Mouse (Mus musculus) lung, postnatal 0 days (tissue): ENCODE measurements at regions not wholly inside any gene's neighbourhood (a gene's known extent, or its start where the extent isn't known, plus 50 kb on each side); places are given as distances from the start of the nearest gene placed in this dataset.

Experiments
- ATAC-seq: fragments of 200-750 bp; cut with Nextera tagmentation; 2 replicates; pipeline ENCODE4 v1.8.0; 2017; ENCODE audit warnings: moderate library complexity
- DNase-seq: peaks from one replicate; pipeline ENCODE4 v3.0.0-alpha.2; 2016; ENCODE audit warnings: low spot score
- H3K27ac ChIP-seq: fragments of 300-500 bp; sonication (generic); 2 replicates; pipeline ENCODE4 v1.5.1; 2014; ENCODE audit warnings: antibody characterized with exemption, mild to moderate bottlenecking, low read length, mixed read lengths
- H3K27me3 ChIP-seq: fragments of 300-500 bp; sonication (generic); replicated peaks from 2 replicates; pipeline ENCODE4 v1.6.1; 2014; ENCODE audit warnings: low read length, mixed read lengths; ENCODE audit not compliant: insufficient read depth
- H3K36me3 ChIP-seq: fragments of 300-500 bp; sonication (generic); 2 replicates; pipeline ENCODE4 v1.6.1; 2014; ENCODE audit warnings: low read length, mixed read lengths; ENCODE audit not compliant: insufficient read depth
- H3K4me1 ChIP-seq: fragments of 300-500 bp; sonication (generic); 2 replicates; pipeline ENCODE4 v1.6.1; 2014; ENCODE audit warnings: antibody characterized with exemption, low read depth, low read length, mixed read lengths; ENCODE audit not compliant: insufficient read depth
- H3K4me2 ChIP-seq: fragments of 300-500 bp; sonication (generic); replicated peaks from 2 replicates; pipeline ENCODE4 v1.6.1; 2014; ENCODE audit warnings: low read depth, mild to moderate bottlenecking, low read length, moderate library complexity, mixed read lengths
- H3K4me3 ChIP-seq: fragments of 300-500 bp; sonication (generic); 2 replicates; pipeline ENCODE4 v1.5.1; 2014; ENCODE audit warnings: low read depth, low read length
- H3K9ac ChIP-seq: fragments of 300-500 bp; sonication (generic); replicated peaks from 2 replicates; pipeline ENCODE4 v1.6.1; 2014; ENCODE audit warnings: low read depth, mild to moderate bottlenecking
- H3K9me3 ChIP-seq: fragments of 300-500 bp; sonication (generic); 2 replicates; pipeline ENCODE4 v1.6.1; 2016; ENCODE audit warnings: low read length, mixed read lengths
- CTCF ChIP-seq: IDR thresholded peaks from 2 replicates; pipeline ENCODE4 v1.5.1; 2016; ENCODE audit warnings: antibody characterized with exemption, mild to moderate bottlenecking
- EP300 ChIP-seq: IDR thresholded peaks from 2 replicates; pipeline ENCODE4 v1.6.1; 2016; ENCODE audit warnings: antibody characterized with exemption, mild to moderate bottlenecking, control low read depth
- WGBS: fragments of 180-500 bp; shearing (Covaris S2); extraction: QIAGEN DNeasy Blood & Tissue Kit; methylation state at CpG from one replicate; pipeline ENCODE4 v1.1.7; 2014; 5-methylcytosine and 5-hydroxymethylcytosine counted together

DNA sequence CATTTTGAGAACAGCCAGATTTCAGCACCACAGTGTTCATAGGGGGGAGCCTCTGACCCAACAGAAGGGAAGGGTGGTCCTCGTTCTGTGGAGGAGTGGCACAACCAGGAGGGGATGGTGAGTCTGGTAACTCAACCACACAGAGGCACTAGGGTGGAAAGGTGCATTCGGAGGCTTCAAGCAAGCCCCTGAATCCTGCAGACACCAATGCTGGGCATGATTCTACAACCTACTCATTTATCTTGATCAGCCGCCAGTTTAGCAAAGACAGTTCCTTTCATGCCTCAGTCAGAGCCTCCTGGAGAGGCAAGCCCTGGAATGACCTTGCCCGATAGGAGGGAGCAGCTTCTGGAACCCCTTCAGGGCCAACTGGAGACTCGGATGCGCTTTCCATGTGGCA lies 223.1 kb upstream of the Shh start:
- ATAC-seq (no peak), DNase-seq (no peak)
- Histone ChIP-seq H3K4me3 (no peak overlapping the region), H3K9ac (no peak overlapping the region), H3K27me3 (no peaks in the 10 kb centered on the region), H3K9me3 (no peaks in the 10 kb centered on the region), H3K36me3 (no peaks in the 10 kb centered on the region), H3K4me2 (no peak overlapping the region), H3K27ac (no peak overlapping the region), H3K4me1 (no peaks in the 10 kb centered on the region)
- TF ChIP-seq EP300 (no peak), CTCF (no peak)
- WGBS: 74% methylated on average over 6 of the region's 6 CpGs

DNA sequence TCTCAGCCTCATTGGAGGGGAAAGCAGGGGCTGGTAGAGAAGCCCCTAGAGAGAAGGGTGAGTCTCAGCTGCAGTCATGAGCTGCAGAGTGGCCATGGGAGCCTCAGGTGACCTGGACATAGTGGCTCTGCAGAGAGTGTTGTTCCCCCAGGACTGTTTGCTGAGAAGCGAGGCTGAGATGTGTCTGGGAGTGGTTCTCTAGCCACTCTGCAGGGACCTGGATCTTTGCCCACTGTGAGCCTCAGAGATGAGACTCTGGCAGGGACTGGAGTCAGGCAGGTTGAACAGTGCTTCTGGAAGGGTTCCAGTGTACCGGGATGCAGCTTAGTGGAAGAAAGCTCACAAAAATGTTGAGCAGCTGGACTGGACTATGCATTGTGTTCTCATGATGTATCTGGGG lies 222.6 kb upstream of the Shh start:
- TF ChIP-seq EP300 (no peak), CTCF (no peak)
- H3K9me3 ChIP-seq: no peaks in the 10 kb centered on the region
- no peak overlapping the region for H3K27ac ChIP-seq
- no peaks in the 10 kb centered on the region for H3K4me1 ChIP-seq
- 23% methylated on average over 2 of the region's 2 CpGs for WGBS
- H3K27me3 ChIP-seq: no peaks in the 10 kb centered on the region
- H3K36me3 ChIP-seq: no peaks in the 10 kb centered on the region
- no peak for ATAC-seq
- H3K4me2 ChIP-seq: no peak overlapping the region
- H3K9ac ChIP-seq: no peak overlapping the region
- no peak for DNase-seq
- no peak overlapping the region for H3K4me3 ChIP-seq

DNA sequence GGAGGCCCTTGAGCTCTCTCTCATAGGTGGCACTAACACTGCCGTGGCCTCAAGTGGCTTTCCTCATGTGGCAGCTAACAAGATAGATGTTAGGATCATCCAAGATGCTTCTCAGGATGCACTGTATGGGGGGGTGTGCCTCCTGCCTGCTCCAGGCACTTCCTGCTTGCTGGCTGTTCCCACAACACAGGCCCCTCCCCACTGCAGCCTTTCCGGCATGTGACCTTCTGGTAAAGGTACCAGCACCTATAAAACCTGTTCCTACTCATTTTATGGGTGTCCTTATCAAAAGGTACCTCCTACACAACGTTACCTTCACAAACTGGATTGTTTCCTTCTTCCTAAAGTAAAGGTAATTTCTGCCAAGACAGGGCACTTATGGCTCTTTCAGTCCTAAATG lies 222.1 kb upstream of the Shh start:
- DNase-seq (no peak), ATAC-seq (no peak)
- Histone ChIP-seq H3K4me1 (no peaks in the 10 kb centered on the region), H3K27me3 (no peaks in the 10 kb centered on the region), H3K4me2 (no peak overlapping the region), H3K27ac (no peak overlapping the region), H3K4me3 (no peak overlapping the region), H3K9ac (no peak overlapping the region), H3K36me3 (no peaks in the 10 kb centered on the region), H3K9me3 (no peaks in the 10 kb centered on the region)
- 47% methylated on average over 3 of the region's 3 CpGs for WGBS
- no peak for TF ChIP-seq EP300
- TF ChIP-seq CTCF: no peak

DNA sequence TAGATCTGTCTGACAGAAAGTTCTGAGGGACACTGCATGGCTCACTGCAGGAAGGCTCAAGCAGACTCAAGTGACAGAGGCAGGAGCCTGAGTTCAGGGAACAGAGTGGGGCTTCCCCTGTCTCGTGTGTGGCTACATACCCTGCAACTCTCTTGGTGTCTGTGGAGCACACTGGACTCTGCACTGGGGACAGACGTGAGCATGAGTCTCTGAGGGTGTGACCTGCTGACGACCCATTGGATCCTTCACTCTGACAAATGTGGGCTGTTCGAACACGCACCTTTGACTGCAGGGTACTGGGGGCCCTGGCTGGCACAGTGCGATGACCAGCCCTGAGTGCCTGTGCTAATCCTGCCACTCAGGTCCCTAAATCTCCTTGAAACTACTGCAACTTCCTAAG lies 215.8 kb upstream of the Shh start:
- WGBS: 68% methylated on average over 6 of the region's 6 CpGs
- no peaks in the 10 kb centered on the region for H3K27me3 ChIP-seq
- H3K9ac ChIP-seq: no peak overlapping the region
- no peaks in the 10 kb centered on the region for H3K9me3 ChIP-seq
- no peak for TF ChIP-seq EP300
- no peak for TF ChIP-seq CTCF
- no peak overlapping the region for H3K27ac ChIP-seq
- H3K4me1 ChIP-seq: no peaks in the 10 kb centered on the region
- DNase-seq (no peak), ATAC-seq (no peak)
- no peak overlapping the region for H3K4me3 ChIP-seq
- H3K4me2 ChIP-seq: no peak overlapping the region
- no peaks in the 10 kb centered on the region for H3K36me3 ChIP-seq

DNA sequence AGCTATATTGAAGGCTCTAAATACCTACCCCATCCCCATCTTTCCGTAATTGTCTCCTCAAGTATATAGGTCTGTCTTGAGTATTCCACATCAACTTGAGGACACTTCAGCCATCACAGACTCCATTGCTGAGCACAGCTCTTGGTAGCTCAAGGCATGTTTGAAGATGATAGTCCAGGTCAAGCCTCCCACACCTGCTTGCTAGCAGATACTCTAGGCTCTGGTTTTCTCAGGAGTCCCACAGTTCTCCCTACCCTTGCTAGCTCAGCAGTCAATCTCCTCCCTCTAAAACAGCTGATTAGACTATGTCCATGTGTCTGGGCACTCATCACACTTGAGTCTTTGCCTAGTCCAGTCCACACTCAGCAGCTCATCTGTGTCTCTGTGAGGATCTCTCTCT lies 213.3 kb upstream of the Shh start:
- DNase-seq (no peak), ATAC-seq (no peak)
- no peaks in the 10 kb centered on the region for H3K4me1 ChIP-seq
- H3K36me3 ChIP-seq: no peaks in the 10 kb centered on the region
- 88% methylated on average over 1 of the region's 1 CpGs for WGBS
- no peaks in the 10 kb centered on the region for H3K9me3 ChIP-seq
- H3K9ac ChIP-seq: no peak overlapping the region
- no peak overlapping the region for H3K4me2 ChIP-seq
- no peak overlapping the region for H3K27ac ChIP-seq
- no peaks in the 10 kb centered on the region for H3K27me3 ChIP-seq
- H3K4me3 ChIP-seq: no peak overlapping the region
- no peak for TF ChIP-seq CTCF
- no peak for TF ChIP-seq EP300

DNA sequence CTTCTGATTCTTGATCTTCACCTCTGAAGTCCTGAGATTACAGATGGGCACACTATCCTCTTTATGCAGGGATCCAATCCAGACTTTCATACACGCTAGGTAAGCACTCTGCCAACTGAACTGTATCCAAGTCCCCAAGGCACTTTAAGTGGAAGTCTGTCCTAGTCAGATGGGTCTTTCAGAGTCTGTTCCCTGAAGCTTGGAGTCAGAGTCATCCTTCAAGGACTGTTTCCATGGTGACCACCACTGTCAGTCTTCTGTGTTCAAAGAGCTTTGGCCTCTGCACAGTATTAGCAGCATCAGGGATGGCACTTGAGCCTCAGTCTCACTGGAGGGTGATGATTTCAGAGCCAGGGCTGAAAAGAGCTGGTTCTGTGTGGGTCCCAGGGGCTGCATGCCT lies 212.7 kb upstream of the Shh start:
- H3K9me3 ChIP-seq: no peaks in the 10 kb centered on the region
- ATAC-seq: no peak
- H3K27ac ChIP-seq: no peak overlapping the region
- no peaks in the 10 kb centered on the region for H3K36me3 ChIP-seq
- no peaks in the 10 kb centered on the region for H3K4me1 ChIP-seq
- no peak for DNase-seq
- H3K9ac ChIP-seq: no peak overlapping the region
- 72% methylated on average over 1 of the region's 1 CpGs for WGBS
- no peak overlapping the region for H3K4me3 ChIP-seq
- no peaks in the 10 kb centered on the region for H3K27me3 ChIP-seq
- TF ChIP-seq CTCF (no peak), EP300 (no peak)
- no peak overlapping the region for H3K4me2 ChIP-seq

DNA sequence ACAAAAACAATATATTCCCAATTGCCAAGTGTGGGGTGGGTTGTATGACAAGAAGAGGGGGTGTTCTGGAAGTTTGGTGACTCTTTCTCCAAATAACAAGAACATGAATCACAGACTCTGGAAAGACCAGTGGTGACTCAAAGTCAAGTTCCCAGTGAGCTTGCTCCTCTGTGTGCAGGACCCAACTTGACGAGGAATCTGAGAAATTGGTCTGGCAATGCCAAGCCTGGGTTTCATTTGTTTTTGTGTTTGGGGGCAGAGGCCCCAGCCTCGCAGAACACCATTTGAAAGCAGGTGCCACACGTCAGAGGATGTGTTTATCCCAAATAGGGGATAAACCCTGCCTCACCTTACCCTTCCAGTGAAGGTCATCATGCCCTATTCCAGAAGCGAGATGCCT lies 163.1 kb upstream of the Shh start:
- H3K27me3 ChIP-seq: no peaks in the 10 kb centered on the region
- H3K36me3 ChIP-seq: no peaks in the 10 kb centered on the region
- H3K4me2 ChIP-seq: no peak overlapping the region
- H3K9ac ChIP-seq: no peak overlapping the region
- no peak for TF ChIP-seq EP300
- TF ChIP-seq CTCF: no peak
- no peaks in the 10 kb centered on the region for H3K9me3 ChIP-seq
- no peak for ATAC-seq
- H3K4me1 ChIP-seq: no peaks in the 10 kb centered on the region
- H3K4me3 ChIP-seq: no peak overlapping the region
- WGBS: 64% methylated on average over 4 of the region's 4 CpGs
- DNase-seq: no peak
- H3K27ac ChIP-seq: no peak overlapping the region
